Mouse (Mus musculus): ENCODE data around the gene Tmem50b. TPM values are rescaled to one million over a fixed set of nuclear protein-coding genes. Genes with fewer than 3 reads are reported as not detected.
A peak's percentile ranks its signal among the peaks of the same experiment; 100 is the strongest.

The Tmem50b gene
- total RNA-seq, 2 experiments from 2014 or later: 76.3 to 77.4 TPM

- intact Hi-C loops (cut with DNase I): no loop called here
- DNase-seq: no peak
These were observed 13.6 kb upstream of the Tmem50b start for GRCm38 (mm10) chr16:91611248-91611647.

GRCm38 (mm10) chr16:91609501-91610245 lies 12.1 kb upstream of the Tmem50b start:
- DNase-seq: peak; percentile 37
- intact Hi-C loops (cut with DNase I): no loop called here

- no peak for DNase-seq
- intact Hi-C loops (cut with DNase I): no loop called here
These were observed 9.4 kb upstream of the Tmem50b start for GRCm38 (mm10) chr16:91606958-91607357.

- intact Hi-C loops (cut with DNase I): no loop called here
- no peak for DNase-seq
These were observed 7.6 kb upstream of the Tmem50b start for GRCm38 (mm10) chr16:91605156-91605555.

- DNase-seq: no peak
- intact Hi-C loops (cut with DNase I): no loop called here
These were observed 4.1 kb upstream of the Tmem50b start for GRCm38 (mm10) chr16:91601693-91602092.

- DNase-seq: no peak
- intact Hi-C loops (cut with DNase I): no loop called here
These were observed 3.5 kb upstream of the Tmem50b start for GRCm38 (mm10) chr16:91601081-91601480.

GRCm38 (mm10) chr16:91599242-91599641 lies 1.6 kb upstream of the Tmem50b start:
- no peak for DNase-seq
- intact Hi-C loops (cut with DNase I): no loop called here

- DNase-seq: peak; percentile 49
- intact Hi-C loops (cut with DNase I): no loop called here
These were observed 575 bp downstream of the Tmem50b start for GRCm38 (mm10) chr16:91596779-91597671.

GRCm38 (mm10) chr16:91596397-91596778 lies 1.2 kb downstream of the Tmem50b start:
- no peak for DNase-seq
- intact Hi-C loops (cut with DNase I): no loop called here

- intact Hi-C loops (cut with DNase I): no loop called here
- DNase-seq: peak; percentile 86
These were observed 2.5 kb downstream of the Tmem50b start for GRCm38 (mm10) chr16:91595076-91595475.

- no peak for DNase-seq
- intact Hi-C loops (cut with DNase I): no loop called here
These were observed 4.3 kb downstream of the Tmem50b start for GRCm38 (mm10) chr16:91593262-91593661.

GRCm38 (mm10) chr16:91592162-91592561 lies 5.4 kb downstream of the Tmem50b start:
- DNase-seq: no peak
- intact Hi-C loops (cut with DNase I): no loop called here

GRCm38 (mm10) chr16:91588703-91589102 lies 8.9 kb downstream of the Tmem50b start:
- intact Hi-C loops (cut with DNase I): no loop called here
- no peak for DNase-seq

GRCm38 (mm10) chr16:91587730-91588453 lies 9.7 kb downstream of the Tmem50b start:
- intact Hi-C loops (cut with DNase I): no loop called here
- no peak for DNase-seq

- no peak for DNase-seq
- intact Hi-C loops (cut with DNase I): no loop called here
These were observed 11.4 kb downstream of the Tmem50b start for GRCm38 (mm10) chr16:91586244-91586643.

GRCm38 (mm10) chr16:91585617-91586016 lies 12.0 kb downstream of the Tmem50b start:
- DNase-seq: no peak
- intact Hi-C loops (cut with DNase I): no loop called here

- peak; percentile 35 for DNase-seq
- intact Hi-C loops (cut with DNase I): loop anchor here (5.0 kb wide), 1 partner anchor 70 kb away; no protein-coding TSS in a partner anchor
These were observed 15.3 kb downstream of the Tmem50b start for GRCm38 (mm10) chr16:91582307-91582706.

- intact Hi-C loops (cut with DNase I): no loop called here
- DNase-seq: no peak
These were observed 18.4 kb downstream of the Tmem50b start for GRCm38 (mm10) chr16:91578980-91579720.

GRCm38 (mm10) chr16:91575151-91575550 lies 22.4 kb downstream of the Tmem50b start:
- intact Hi-C loops (cut with DNase I): no loop called here
- DNase-seq: no peak

GRCm38 (mm10) chr16:91571105-91571504 lies 26.5 kb downstream of the Tmem50b start:
- intact Hi-C loops (cut with DNase I): no loop called here
- no peak for DNase-seq

Measured in left cerebral cortex, postnatal 4 days (tissue).